Mouse (Mus musculus): ENCODE measurements around the gene Asb13. TPM values are rescaled to one million over a fixed set of nuclear protein-coding genes. Genes with fewer than 3 reads are reported as not detected.

The Asb13 gene
- polyA plus RNA-seq, 1 experiment from 2014 or later, result 15.7 TPM

GRCm38 (mm10) chr13:3646566-3646965, 12.7 kb downstream of the Asb13 start:
- H3K4me1 ChIP-seq (ENCODE audit: control insufficient read depth, insufficient read depth, low read length), result no peaks in the 10 kb centered on the region
- H3K36me3 ChIP-seq (ENCODE audit: control insufficient read depth, insufficient read depth, low read length), result peaks cover 10% of the 10 kb centered on the region; the same call in 1 of the 2 replicates
- H3K4me3 ChIP-seq (ENCODE audit: low read length), result no peak overlapping the region
- H3K4me2 ChIP-seq (replicated peaks; ENCODE audit: low read depth, low read length), result no peak overlapping the region
- no peak overlapping the region for H3K9ac ChIP-seq (ENCODE audit: low read depth, low read length)
- no peak for ATAC-seq (ENCODE audit: low FRiP score, low TSS enrichment)
- no peaks in the 10 kb centered on the region for H3K27me3 ChIP-seq (ENCODE audit: control insufficient read depth, insufficient read depth, low read length)
- H3K9me3 ChIP-seq (ENCODE audit: control insufficient read depth, low read length), result no peaks in the 10 kb centered on the region
- WGBS, result 94% methylated on average over 7 of the region's 7 CpGs
- no peak overlapping the region for H3K27ac ChIP-seq (ENCODE audit: low read depth, low read length)

GRCm38 (mm10) chr13:3650569-3650968, 16.7 kb downstream of the Asb13 start:
- Histone ChIP-seq H3K4me1 (ENCODE audit: control insufficient read depth, insufficient read depth, low read length) (no peaks in the 10 kb centered on the region), H3K4me2 (replicated peaks; ENCODE audit: low read depth, low read length) (no peak overlapping the region), H3K4me3 (ENCODE audit: low read length) (no peak overlapping the region), H3K27ac (ENCODE audit: low read depth, low read length) (no peak overlapping the region), H3K9ac (ENCODE audit: low read depth, low read length) (no peak overlapping the region), H3K27me3 (ENCODE audit: control insufficient read depth, insufficient read depth, low read length) (no peaks in the 10 kb centered on the region), H3K36me3 (ENCODE audit: control insufficient read depth, insufficient read depth, low read length) (peaks cover 10% of the 10 kb centered on the region; the same call in 1 of the 2 replicates), H3K9me3 (ENCODE audit: control insufficient read depth, low read length) (no peaks in the 10 kb centered on the region)
- WGBS, result 91% methylated on average over 4 of the region's 4 CpGs
- ATAC-seq (ENCODE audit: low FRiP score, low TSS enrichment), result no peak

GRCm38 (mm10) chr13:3654432-3654831, 20.6 kb downstream of the Asb13 start:
- WGBS, result 90% methylated on average over 2 of the region's 2 CpGs

GRCm38 (mm10) chr13:3659163-3660160, 25.6 kb downstream of the Asb13 start:
- no peak for ATAC-seq (ENCODE audit: low FRiP score, low TSS enrichment)
- Histone ChIP-seq H3K27me3 (ENCODE audit: control insufficient read depth, insufficient read depth, low read length) (no peaks in the 10 kb centered on the region), H3K36me3 (ENCODE audit: control insufficient read depth, insufficient read depth, low read length) (no peaks in the 10 kb centered on the region), H3K4me1 (ENCODE audit: control insufficient read depth, insufficient read depth, low read length) (no peaks in the 10 kb centered on the region), H3K9me3 (ENCODE audit: control insufficient read depth, low read length) (no peaks in the 10 kb centered on the region), H3K9ac (ENCODE audit: low read depth, low read length) (no peak overlapping the region), H3K4me3 (ENCODE audit: low read length) (no peak overlapping the region), H3K27ac (ENCODE audit: low read depth, low read length) (no peak overlapping the region), H3K4me2 (replicated peaks; ENCODE audit: low read depth, low read length) (no peak overlapping the region)
- WGBS, result 68% methylated on average over 16 of the region's 16 CpGs

More at GRCm38 (mm10) chr13:3654432-3654831, 20.6 kb downstream of the Asb13 start:
- no peak overlapping the region for H3K4me3 ChIP-seq (ENCODE audit: low read length)
- ATAC-seq (ENCODE audit: low FRiP score, low TSS enrichment), result no peak
- peaks cover 7% of the 10 kb centered on the region; the same call in 1 of the 2 replicates for H3K36me3 ChIP-seq (ENCODE audit: control insufficient read depth, insufficient read depth, low read length)
- H3K27me3 ChIP-seq (ENCODE audit: control insufficient read depth, insufficient read depth, low read length), result no peaks in the 10 kb centered on the region
- H3K4me2 ChIP-seq (replicated peaks; ENCODE audit: low read depth, low read length), result no peak overlapping the region
- no peaks in the 10 kb centered on the region for H3K9me3 ChIP-seq (ENCODE audit: control insufficient read depth, low read length)
- no peak overlapping the region for H3K27ac ChIP-seq (ENCODE audit: low read depth, low read length)
- no peaks in the 10 kb centered on the region for H3K4me1 ChIP-seq (ENCODE audit: control insufficient read depth, insufficient read depth, low read length)
- no peak overlapping the region for H3K9ac ChIP-seq (ENCODE audit: low read depth, low read length)

GRCm38 (mm10) chr13:3664241-3664640, 30.4 kb downstream of the Asb13 start:
- H3K9me3 ChIP-seq (ENCODE audit: control insufficient read depth, low read length), result no peaks in the 10 kb centered on the region
- ATAC-seq (ENCODE audit: low FRiP score, low TSS enrichment), result no peak
- H3K4me3 ChIP-seq (ENCODE audit: low read length), result no peak overlapping the region
- WGBS, result 62% methylated on average over 3 of the region's 3 CpGs
- H3K4me1 ChIP-seq (ENCODE audit: control insufficient read depth, insufficient read depth, low read length), result no peaks in the 10 kb centered on the region
- H3K27ac ChIP-seq (ENCODE audit: low read depth, low read length), result no peak overlapping the region
- H3K27me3 ChIP-seq (ENCODE audit: control insufficient read depth, insufficient read depth, low read length), result no peaks in the 10 kb centered on the region
- no peak overlapping the region for H3K9ac ChIP-seq (ENCODE audit: low read depth, low read length)
- no peaks in the 10 kb centered on the region for H3K36me3 ChIP-seq (ENCODE audit: control insufficient read depth, insufficient read depth, low read length)
- H3K4me2 ChIP-seq (replicated peaks; ENCODE audit: low read depth, low read length), result no peak overlapping the region

- no peak overlapping the region for H3K4me3 ChIP-seq (ENCODE audit: low read length)
- 13% methylated on average over 5 of the region's 5 CpGs for WGBS
- H3K4me2 ChIP-seq (replicated peaks; ENCODE audit: low read depth, low read length), result no peak overlapping the region
- no peak overlapping the region for H3K27ac ChIP-seq (ENCODE audit: low read depth, low read length)
- H3K4me1 ChIP-seq (ENCODE audit: control insufficient read depth, insufficient read depth, low read length), result no peaks in the 10 kb centered on the region
- H3K27me3 ChIP-seq (ENCODE audit: control insufficient read depth, insufficient read depth, low read length), result no peaks in the 10 kb centered on the region
- no peak overlapping the region for H3K9ac ChIP-seq (ENCODE audit: low read depth, low read length)
- peak; percentile 91 for ATAC-seq (ENCODE audit: low FRiP score, low TSS enrichment)
- no peaks in the 10 kb centered on the region for H3K9me3 ChIP-seq (ENCODE audit: control insufficient read depth, low read length)
- H3K36me3 ChIP-seq (ENCODE audit: control insufficient read depth, insufficient read depth, low read length), result no peaks in the 10 kb centered on the region
Observed at GRCm38 (mm10) chr13:3665308-3665723, 31.5 kb downstream of the Asb13 start.

- Histone ChIP-seq H3K4me2 (replicated peaks; ENCODE audit: low read depth, low read length) (no peak overlapping the region), H3K27me3 (ENCODE audit: control insufficient read depth, insufficient read depth, low read length) (no peaks in the 10 kb centered on the region), H3K36me3 (ENCODE audit: control insufficient read depth, insufficient read depth, low read length) (no peaks in the 10 kb centered on the region), H3K9me3 (ENCODE audit: control insufficient read depth, low read length) (no peaks in the 10 kb centered on the region), H3K4me3 (ENCODE audit: low read length) (no peak overlapping the region), H3K27ac (ENCODE audit: low read depth, low read length) (no peak overlapping the region), H3K4me1 (ENCODE audit: control insufficient read depth, insufficient read depth, low read length) (no peaks in the 10 kb centered on the region), H3K9ac (ENCODE audit: low read depth, low read length) (no peak overlapping the region)
- ATAC-seq (ENCODE audit: low FRiP score, low TSS enrichment), result no peak
- WGBS, result 85% methylated on average over 5 of the region's 5 CpGs
Observed at GRCm38 (mm10) chr13:3667288-3667873, 33.5 kb downstream of the Asb13 start.

GRCm38 (mm10) chr13:3668068-3668467, 34.2 kb downstream of the Asb13 start:
- WGBS, result 91% methylated on average over 3 of the region's 3 CpGs
- Histone ChIP-seq H3K9me3 (ENCODE audit: control insufficient read depth, low read length) (no peaks in the 10 kb centered on the region), H3K27ac (ENCODE audit: low read depth, low read length) (no peak overlapping the region), H3K27me3 (ENCODE audit: control insufficient read depth, insufficient read depth, low read length) (no peaks in the 10 kb centered on the region), H3K4me3 (ENCODE audit: low read length) (no peak overlapping the region), H3K4me2 (replicated peaks; ENCODE audit: low read depth, low read length) (no peak overlapping the region), H3K4me1 (ENCODE audit: control insufficient read depth, insufficient read depth, low read length) (no peaks in the 10 kb centered on the region), H3K36me3 (ENCODE audit: control insufficient read depth, insufficient read depth, low read length) (no peaks in the 10 kb centered on the region), H3K9ac (ENCODE audit: low read depth, low read length) (no peak overlapping the region)
- ATAC-seq (ENCODE audit: low FRiP score, low TSS enrichment), result no peak

GRCm38 (mm10) chr13:3669611-3670010, 35.8 kb downstream of the Asb13 start:
- WGBS, result 85% methylated on average over 1 of the region's 1 CpGs
- H3K9ac ChIP-seq (ENCODE audit: low read depth, low read length), result no peak overlapping the region
- H3K4me3 ChIP-seq (ENCODE audit: low read length), result no peak overlapping the region
- no peaks in the 10 kb centered on the region for H3K9me3 ChIP-seq (ENCODE audit: control insufficient read depth, low read length)
- H3K36me3 ChIP-seq (ENCODE audit: control insufficient read depth, insufficient read depth, low read length), result no peaks in the 10 kb centered on the region
- no peaks in the 10 kb centered on the region for H3K27me3 ChIP-seq (ENCODE audit: control insufficient read depth, insufficient read depth, low read length)
- no peaks in the 10 kb centered on the region for H3K4me1 ChIP-seq (ENCODE audit: control insufficient read depth, insufficient read depth, low read length)
- no peak overlapping the region for H3K4me2 ChIP-seq (replicated peaks; ENCODE audit: low read depth, low read length)
- no peak overlapping the region for H3K27ac ChIP-seq (ENCODE audit: low read depth, low read length)
- no peak for ATAC-seq (ENCODE audit: low FRiP score, low TSS enrichment)

Data from kidney, embryonic 14.5 days (tissue).